Mouse (Mus musculus): ENCODE results near the gene Cd47. TPM values are rescaled to one million over a fixed set of nuclear protein-coding genes. Genes with fewer than 3 reads are reported as not detected.

Cd47 gene
- total and polyA plus RNA-seq, 3 experiments: 102 to 277 (median 142) TPM

DNA sequence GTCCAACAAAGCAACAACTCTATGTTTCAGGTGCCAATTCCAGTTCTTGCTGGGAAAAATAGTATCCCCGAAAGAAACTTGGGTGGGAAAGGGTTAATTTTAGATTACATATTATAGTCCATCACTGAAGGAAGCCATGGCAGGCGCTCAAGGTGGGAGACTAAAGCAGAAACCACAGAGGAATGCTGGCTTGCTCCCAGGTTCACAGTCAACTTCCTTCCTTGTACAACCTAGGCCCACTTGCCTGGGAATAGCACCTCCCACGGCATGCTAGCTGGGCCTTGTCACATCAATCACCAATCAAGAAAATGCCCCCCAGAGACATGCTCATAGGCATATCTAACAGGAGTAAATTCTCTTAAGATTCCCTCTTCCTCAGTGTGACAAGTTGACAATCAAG, 32.0 kb downstream of the Cd47 start:
- Histone ChIP-seq H3K4me1 (ENCODE audit: control insufficient read depth in 1 of 2, insufficient read depth in 2 of 2) (no peaks in the 10 kb centered on the region), H3K27me3 (replicated peaks) (no peaks in the 10 kb centered on the region), H3K27ac (ENCODE audit: insufficient read depth, low read depth) (no peak overlapping the region), H3K4me2 (ENCODE audit: insufficient read depth, low read depth, poor library complexity, severe bottlenecking) (no peak overlapping the region), H3K79me2 (replicated peaks; ENCODE audit: control insufficient read depth, extremely low read depth, insufficient read depth, poor library complexity, severe bottlenecking) (no peaks in the 10 kb centered on the region), H3K9ac (ENCODE audit: insufficient read depth, low read depth) (no peak overlapping the region), H3K9me3 (replicated peaks; ENCODE audit: low read length) (no peaks in the 10 kb centered on the region), H3K36me3 (replicated peaks in 1 of 2; ENCODE audit: control insufficient read depth in 1 of 2, insufficient read depth in 1 of 2, low read length in 1 of 2) (no peaks in the 10 kb centered on the region), H3K4me3 (replicated peaks in 1 of 3; ENCODE audit: low read depth in 2 of 3, low read length in 2 of 3, poor library complexity in 1 of 3) (no peak overlapping the region)
- in situ Hi-C loops (cut with MboI; ENCODE audit: low pct_ligation_motif_present, low pct_unique_long_range_greater_than_20kb, low sequenced_read_pairs): no loop called here
- dilution Hi-C loops (cut with MboI; ENCODE audit: extremely low pct_ligation_motif_present, extremely low pct_unique_long_range_greater_than_20kb, low sequenced_read_pairs): no loop called here
- no peak for TF ChIP-seq SMC3 (IDR thresholded peaks at IDR 0.05; ENCODE audit: low read depth, low read length)
- TF ChIP-seq ETS1 (conservative IDR thresholded peaks at IDR 0.05; ENCODE audit: low read depth, low read length): no peak
- no peak for TF ChIP-seq HCFC1 (IDR thresholded peaks at IDR 0.05; ENCODE audit: low read depth, low read length)
- no peak for TF ChIP-seq EP300 (IDR thresholded peaks at IDR 0.05; ENCODE audit: low read length)
- no peak for TF ChIP-seq CHD2 (IDR thresholded peaks at IDR 0.05; ENCODE audit: low read length)
- no peak for TF ChIP-seq ZNF384 (IDR thresholded peaks at IDR 0.05; ENCODE audit: low read depth, low read length)
- no peak for TF ChIP-seq PAX5 (IDR thresholded peaks at IDR 0.05; ENCODE audit: low read length)
- no peak for TF ChIP-seq SIN3A (IDR thresholded peaks at IDR 0.05; ENCODE audit: low read length)
- no peak for TF ChIP-seq TBP (conservative IDR thresholded peaks at IDR 0.05; ENCODE audit: low read depth, low read length)
- no peak for TF ChIP-seq NRF1 (IDR thresholded peaks at IDR 0.05; ENCODE audit: low read depth, low read length)
- TF ChIP-seq MAX (IDR thresholded peaks at IDR 0.05; ENCODE audit: low read length): no peak
- no peak for TF ChIP-seq MYC (IDR thresholded peaks at IDR 0.05; ENCODE audit: low read depth, low read length)
- no peak for TF ChIP-seq USF1 (IDR thresholded peaks at IDR 0.05; ENCODE audit: low read depth, low read length)
- no peak for TF ChIP-seq ZKSCAN1 (IDR thresholded peaks at IDR 0.05; ENCODE audit: borderline replicate concordance, low read depth, low read length)
- TF ChIP-seq CTCF (conservative IDR thresholded peaks at IDR 0.05 in 1 of 2, IDR thresholded peaks at IDR 0.05 in 1 of 2; ENCODE audit: low read depth in 2 of 2, low read length in 2 of 2): no peak
- no peak for TF ChIP-seq MAZ (IDR thresholded peaks at IDR 0.05; ENCODE audit: low read depth, low read length)
- no peak for TF ChIP-seq USF2 (conservative IDR thresholded peaks at IDR 0.05; ENCODE audit: low read depth, low read length)
- no peak for TF ChIP-seq BHLHE40 (IDR thresholded peaks at IDR 0.05; ENCODE audit: low read depth, low read length)
- TF ChIP-seq UBTF (IDR thresholded peaks at IDR 0.05; ENCODE audit: low read depth, low read length): no peak
- no peak for DNase-seq (ENCODE audit: extremely low read depth)

DNA sequence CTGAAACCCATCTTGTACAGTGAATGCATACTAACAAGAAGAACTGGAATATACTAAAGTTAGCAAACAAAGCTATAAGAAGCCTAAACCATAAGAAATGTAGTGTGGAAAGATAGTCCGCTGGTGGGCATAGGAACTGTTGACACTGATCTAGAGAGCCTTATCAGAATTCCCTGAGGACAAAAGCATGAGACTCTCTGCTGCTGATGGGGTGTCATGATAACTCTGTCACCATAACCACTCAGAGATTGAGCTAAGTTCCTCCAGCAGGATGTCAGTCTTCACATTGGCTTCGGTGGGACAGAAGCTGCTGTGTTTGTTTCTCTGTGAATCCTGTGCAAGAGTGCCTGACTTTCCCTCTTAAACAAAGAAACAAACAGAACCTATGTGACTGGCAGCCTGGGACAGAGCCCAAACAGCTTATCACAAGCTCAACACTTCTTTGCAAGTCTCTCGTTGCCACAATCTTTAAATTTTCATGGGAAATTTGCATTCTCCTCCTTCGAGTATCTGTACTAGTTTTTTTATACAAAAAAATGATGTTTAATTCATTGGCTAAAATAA, 33.9 kb downstream of the Cd47 start:
- in situ Hi-C loops (cut with MboI; ENCODE audit: low pct_ligation_motif_present, low pct_unique_long_range_greater_than_20kb, low sequenced_read_pairs): no loop called here
- Histone ChIP-seq H3K9me3 (replicated peaks; ENCODE audit: low read length) (no peaks in the 10 kb centered on the region), H3K27ac (ENCODE audit: insufficient read depth, low read depth) (no peak overlapping the region), H3K36me3 (replicated peaks in 1 of 2; ENCODE audit: control insufficient read depth in 1 of 2, insufficient read depth in 1 of 2, low read length in 1 of 2) (no peaks in the 10 kb centered on the region), H3K79me2 (replicated peaks; ENCODE audit: control insufficient read depth, extremely low read depth, insufficient read depth, poor library complexity, severe bottlenecking) (no peaks in the 10 kb centered on the region), H3K27me3 (replicated peaks) (no peaks in the 10 kb centered on the region), H3K9ac (ENCODE audit: insufficient read depth, low read depth) (no peak overlapping the region), H3K4me2 (ENCODE audit: insufficient read depth, low read depth, poor library complexity, severe bottlenecking) (0 out of 2 replicates have a peak overlapping the region, but pooled peaks have one; percentile 31), H3K4me3 (replicated peaks in 1 of 3; ENCODE audit: low read depth in 2 of 3, low read length in 2 of 3, poor library complexity in 1 of 3) (no peak overlapping the region), H3K4me1 (ENCODE audit: control insufficient read depth in 1 of 2, insufficient read depth in 2 of 2) (no peaks in the 10 kb centered on the region)
- no peak for TF ChIP-seq MXI1 (IDR thresholded peaks at IDR 0.05; ENCODE audit: low read depth, low read length)
- TF ChIP-seq ELF1 (IDR thresholded peaks at IDR 0.05; ENCODE audit: low read depth, low read length): no peak
- no peak for TF ChIP-seq NELFE (IDR thresholded peaks at IDR 0.05; ENCODE audit: low read depth, low read length)
- TF ChIP-seq JUND (conservative IDR thresholded peaks at IDR 0.05; ENCODE audit: low read depth, low read length): no peak
- TF ChIP-seq ZMIZ1 (IDR thresholded peaks at IDR 0.05; ENCODE audit: low read depth, low read length): no peak
- TF ChIP-seq ZC3H11A (IDR thresholded peaks at IDR 0.05; ENCODE audit: low read depth, low read length): no peak
- TF ChIP-seq MAZ (IDR thresholded peaks at IDR 0.05; ENCODE audit: low read depth, low read length): no peak
- no peak for TF ChIP-seq E2F4 (IDR thresholded peaks at IDR 0.05; ENCODE audit: insufficient replicate concordance, low read depth, low read length)
- TF ChIP-seq CTCF (conservative IDR thresholded peaks at IDR 0.05 in 1 of 2, IDR thresholded peaks at IDR 0.05 in 1 of 2; ENCODE audit: low read depth in 2 of 2, low read length in 2 of 2): no peak
- no peak for TF ChIP-seq TBP (conservative IDR thresholded peaks at IDR 0.05; ENCODE audit: low read depth, low read length)
- no peak for TF ChIP-seq MAFK (IDR thresholded peaks at IDR 0.05; ENCODE audit: insufficient replicate concordance, low read length)
- TF ChIP-seq USF2 (conservative IDR thresholded peaks at IDR 0.05; ENCODE audit: low read depth, low read length): no peak
- TF ChIP-seq NRF1 (IDR thresholded peaks at IDR 0.05; ENCODE audit: low read depth, low read length): no peak
- DNase-seq (ENCODE audit: extremely low read depth): no peak
- dilution Hi-C loops (cut with MboI; ENCODE audit: extremely low pct_ligation_motif_present, extremely low pct_unique_long_range_greater_than_20kb, low sequenced_read_pairs): no loop called here
